Mouse (Mus musculus): ENCODE data around the gene Cebpz. TPM values are rescaled to one million over a fixed set of nuclear protein-coding genes. Genes with fewer than 3 reads are reported as not detected.

Cebpz gene
- polyA plus RNA-seq, 1 experiment, result not detected

- peaks cover 8% of the 10 kb centered on the region for H3K4me1 ChIP-seq (ENCODE audit: control insufficient read depth, insufficient read depth, low read length)
- H3K4me3 ChIP-seq (ENCODE audit: insufficient read depth, low read depth, low read length), result no peak overlapping the region
- WGBS, result 90% methylated on average over 5 of the region's 5 CpGs
- TF ChIP-seq POLR2A (IDR thresholded peaks at IDR 0.05; ENCODE audit: insufficient read depth, low read depth, low read length) (no peak), CTCF (IDR thresholded peaks at IDR 0.05; ENCODE audit: insufficient read depth, low read depth, low read length) (no peak)
- H3K27ac ChIP-seq (ENCODE audit: insufficient read depth, low read depth, low read length), result no peak overlapping the region
Observed at GRCm38 (mm10) chr17:78885286-78886065, 51.4 kb downstream of the Cebpz start.

GRCm38 (mm10) chr17:78883291-78883690 lies 53.6 kb downstream of the Cebpz start:
- WGBS, result 93% methylated on average over 4 of the region's 4 CpGs
- Histone ChIP-seq H3K27ac (ENCODE audit: insufficient read depth, low read depth, low read length) (no peak overlapping the region), H3K4me3 (ENCODE audit: insufficient read depth, low read depth, low read length) (no peak overlapping the region), H3K4me1 (ENCODE audit: control insufficient read depth, insufficient read depth, low read length) (peaks cover 8% of the 10 kb centered on the region)
- no peak for TF ChIP-seq POLR2A (IDR thresholded peaks at IDR 0.05; ENCODE audit: insufficient read depth, low read depth, low read length)
- no peak for TF ChIP-seq CTCF (IDR thresholded peaks at IDR 0.05; ENCODE audit: insufficient read depth, low read depth, low read length)

DNA sequence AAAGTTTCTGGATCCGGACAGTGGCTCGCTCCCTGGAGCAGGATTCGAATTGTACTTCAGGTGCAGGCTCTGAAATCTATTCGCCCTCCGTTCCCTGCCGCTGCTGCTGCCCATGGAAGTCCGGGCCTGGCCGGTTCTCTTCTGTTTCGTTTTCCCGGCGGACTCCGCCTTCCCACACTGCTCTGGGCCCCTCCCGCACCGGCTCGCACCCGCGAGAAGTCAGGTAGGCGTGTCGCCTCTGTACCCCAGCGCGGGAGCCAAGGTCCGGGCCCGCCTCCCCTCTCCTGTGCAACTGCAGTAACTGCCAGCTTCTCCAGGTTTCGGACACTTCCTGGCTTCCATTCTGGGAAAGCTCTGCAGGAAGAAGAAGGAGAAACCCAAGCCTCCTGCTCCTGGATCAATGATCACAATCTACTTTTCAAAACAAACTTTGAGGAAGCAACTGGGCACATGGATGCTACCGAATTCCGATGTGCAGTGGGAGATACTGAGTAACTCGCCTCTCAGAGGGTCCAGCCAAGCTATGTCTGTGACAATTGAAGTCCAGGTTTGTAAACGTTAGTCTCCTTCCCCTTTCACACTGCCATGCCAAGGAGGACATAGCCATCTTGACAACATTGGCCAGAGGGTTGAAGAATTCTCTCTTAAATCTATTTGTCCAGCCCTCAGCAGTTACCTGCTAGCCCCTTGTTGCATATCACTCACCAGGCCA lies 54.3 kb downstream of the Cebpz start, which contains the start of gene Eif2ak2:
Gene Eif2ak2 (minus strand): TSS at position 173 of the 712 bp plus-strand sequence.
- Histone ChIP-seq H3K4me3 (ENCODE audit: insufficient read depth, low read depth, low read length) (peak within 1 kb of the TSS; percentile 48), H3K27ac (ENCODE audit: insufficient read depth, low read depth, low read length) (no peak within 1 kb of the TSS), H3K4me1 (ENCODE audit: control insufficient read depth, insufficient read depth, low read length) (peaks cover 8% of the 10 kb centered on the region)
- TF ChIP-seq POLR2A (IDR thresholded peaks at IDR 0.05; ENCODE audit: insufficient read depth, low read depth, low read length) (no peak), CTCF (IDR thresholded peaks at IDR 0.05; ENCODE audit: insufficient read depth, low read depth, low read length) (no peak)
- WGBS, result 3% methylated on average over 28 of the region's 28 CpGs

GRCm38 (mm10) chr17:78881878-78882304 lies 55.0 kb downstream of the Cebpz start:
- WGBS, result 13% methylated on average over 6 of the region's 7 CpGs
- Histone ChIP-seq H3K27ac (ENCODE audit: insufficient read depth, low read depth, low read length) (no peak overlapping the region), H3K4me1 (ENCODE audit: control insufficient read depth, insufficient read depth, low read length) (peaks cover 8% of the 10 kb centered on the region), H3K4me3 (ENCODE audit: insufficient read depth, low read depth, low read length) (peak overlapping the region; percentile 48)
- TF ChIP-seq CTCF (IDR thresholded peaks at IDR 0.05; ENCODE audit: insufficient read depth, low read depth, low read length) (no peak), POLR2A (IDR thresholded peaks at IDR 0.05; ENCODE audit: insufficient read depth, low read depth, low read length) (no peak)

DNA sequence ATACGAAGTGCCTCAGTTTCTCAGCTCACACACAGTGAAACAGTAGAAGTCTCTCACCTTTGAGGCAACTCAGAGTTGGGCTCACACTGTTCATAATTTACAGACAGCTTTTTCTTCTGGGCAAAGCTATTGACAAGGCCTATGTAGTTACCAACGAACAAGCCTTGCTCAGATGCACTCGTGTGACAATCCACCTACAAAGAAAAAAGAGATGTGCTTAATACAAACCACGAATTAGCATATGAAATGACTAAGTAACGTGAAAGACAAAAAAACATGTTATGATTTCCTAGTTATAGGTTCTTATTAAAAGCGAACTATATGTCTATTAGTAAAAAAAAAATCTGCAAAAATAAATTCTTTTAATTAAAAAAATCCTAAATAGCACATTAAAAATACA lies 63.0 kb downstream of the Cebpz start:
- 83% methylated on average over 6 of the region's 6 CpGs for WGBS
- no peak overlapping the region for H3K27ac ChIP-seq (ENCODE audit: insufficient read depth, low read depth, low read length)
- H3K4me1 ChIP-seq (ENCODE audit: control insufficient read depth, insufficient read depth, low read length), result no peaks in the 10 kb centered on the region
- no peak overlapping the region for H3K4me3 ChIP-seq (ENCODE audit: insufficient read depth, low read depth, low read length)
- TF ChIP-seq CTCF (IDR thresholded peaks at IDR 0.05; ENCODE audit: insufficient read depth, low read depth, low read length) (no peak), POLR2A (IDR thresholded peaks at IDR 0.05; ENCODE audit: insufficient read depth, low read depth, low read length) (no peak)

Other genes with a start within 250 kb of the Cebpz start
- not detected in 2 replicates for gene Strn, start 199.9 kb downstream of the Cebpz start, polyA plus RNA-seq (2012; ENCODE audit: insufficient read depth, insufficient read length, low replicate concordance, missing spikeins)
- 184 TPM in 1 of 2 replicates, not detected in the other for gene Heatr5b, start 101.7 kb downstream of the Cebpz start, polyA plus RNA-seq (2012; ENCODE audit: insufficient read depth, insufficient read length, low replicate concordance, missing spikeins)
- not detected in 2 replicates for gene Gpatch11, start 101.5 kb downstream of the Cebpz start, polyA plus RNA-seq (2012; ENCODE audit: insufficient read depth, insufficient read length, low replicate concordance, missing spikeins)
- gene Eif2ak2, start 54.5 kb downstream of the Cebpz start, polyA plus RNA-seq (2012; ENCODE audit: insufficient read depth, insufficient read length, low replicate concordance, missing spikeins), result not detected in 2 replicates
- not detected in 2 replicates for gene Sult6b1, start 30.1 kb downstream of the Cebpz start, polyA plus RNA-seq (2012; ENCODE audit: insufficient read depth, insufficient read length, low replicate concordance, missing spikeins)
- not detected in 2 replicates for gene Cebpzos, start 20.6 kb downstream of the Cebpz start, polyA plus RNA-seq (2012; ENCODE audit: insufficient read depth, insufficient read length, low replicate concordance, missing spikeins)
- not detected in 2 replicates for gene Ndufaf7, start 70 bp upstream of the Cebpz start, polyA plus RNA-seq (2012; ENCODE audit: insufficient read depth, insufficient read length, low replicate concordance, missing spikeins)
- gene Prkd3, start 83.8 kb upstream of the Cebpz start, polyA plus RNA-seq (2012; ENCODE audit: insufficient read depth, insufficient read length, low replicate concordance, missing spikeins), result not detected in 2 replicates
- gene Qpct, start 114.8 kb upstream of the Cebpz start, polyA plus RNA-seq (2012; ENCODE audit: insufficient read depth, insufficient read length, low replicate concordance, missing spikeins), result not detected in 2 replicates

Measured in olfactory bulb, adult 2 months (tissue).